Mouse (Mus musculus) midbrain, postnatal 0 days (tissue): ENCODE data around the gene Wwp2. TPM values are rescaled to one million over a fixed set of nuclear protein-coding genes. Genes with fewer than 3 reads are reported as not detected.

Source experiments
- ATAC-seq: fragments of 200-750 bp; cut with Nextera tagmentation; 2 replicates; pipeline ENCODE4 v1.8.0; 2017; ENCODE audit warnings: moderate number of reproducible peaks, mild to moderate bottlenecking, moderate TSS enrichment, moderate library complexity; ENCODE audit not compliant: low FRiP score
- DNase-seq: peaks from one replicate; pipeline ENCODE4 v3.0.0-alpha.2; 2015; ENCODE audit warnings: low spot score
- H3K27ac ChIP-seq: fragments of 300-500 bp; sonication (generic); 2 replicates; pipeline ENCODE4 v1.5.1; 2014; ENCODE audit warnings: low read depth, mild to moderate bottlenecking, low read length, mixed read lengths
- H3K27me3 ChIP-seq: fragments of 300-500 bp; sonication (generic); 2 replicates; pipeline ENCODE4 v1.6.1; 2014; ENCODE audit warnings: low read length, control low read depth, mixed read lengths; ENCODE audit not compliant: insufficient read depth
- H3K36me3 ChIP-seq: fragments of 300-500 bp; sonication (generic); 2 replicates; pipeline ENCODE4 v1.6.1; 2014; ENCODE audit warnings: low read length, control low read depth, mixed read lengths; ENCODE audit not compliant: insufficient read depth
- H3K4me1 ChIP-seq: fragments of 300-500 bp; sonication (generic); 2 replicates; pipeline ENCODE4 v1.6.1; 2014; ENCODE audit warnings: mild to moderate bottlenecking, control low read depth, antibody characterized with exemption, low read length, mixed read lengths; ENCODE audit not compliant: insufficient read depth
- H3K4me2 ChIP-seq: fragments of 300-500 bp; sonication (generic); 2 replicates; pipeline ENCODE4 v1.6.1; 2014; ENCODE audit warnings: low read depth, mild to moderate bottlenecking, low read length, mixed read lengths; ENCODE audit not compliant: poor library complexity, severe bottlenecking
- H3K4me3 ChIP-seq: fragments of 300-500 bp; sonication (generic); 2 replicates; pipeline ENCODE4 v1.5.1; 2014; ENCODE audit warnings: low read depth, mild to moderate bottlenecking, low read length, moderate library complexity
- H3K9ac ChIP-seq: fragments of 300-500 bp; sonication (generic); replicated peaks from 2 replicates; pipeline ENCODE4 v1.6.1; 2014; ENCODE audit warnings: mild to moderate bottlenecking, low read length, moderate library complexity, mixed read lengths; ENCODE audit not compliant: poor library complexity, severe bottlenecking
- H3K9me3 ChIP-seq: fragments of 300-500 bp; sonication (generic); 2 replicates; pipeline ENCODE4 v1.6.1; 2016; ENCODE audit warnings: low read length, control low read depth
- CTCF ChIP-seq: IDR thresholded peaks from 2 replicates; pipeline ENCODE4 v1.5.1; 2016; ENCODE audit warnings: antibody characterized with exemption, mild to moderate bottlenecking
- WGBS: fragments of 180-500 bp; shearing (Covaris S2); extraction: QIAGEN DNeasy Blood & Tissue Kit; methylation state at CpG from one replicate; pipeline ENCODE4 v1.1.7; 2014; 5-methylcytosine and 5-hydroxymethylcytosine counted together
- polyA plus RNA-seq: library from polyadenylated mRNA; unstranded; fragments of >200 nt; fragmentation: Nextera tagmentation; extraction: Ambion mirVana; gene quantifications from 2 replicates; pipeline ENCODE4 v1.2.1, GENCODE M21; 2015
- total RNA-seq: library from RNA; depleted of rRNA; stranded (reverse); fragments of >200 nt; gene quantifications from 2 replicates; pipeline ENCODE4 v1.2.3, GENCODE M21; 2014

The Wwp2 gene
- total and polyA plus RNA-seq, 2 experiments from 2014 or later: 36.2 to 44.2 TPM

DNA sequence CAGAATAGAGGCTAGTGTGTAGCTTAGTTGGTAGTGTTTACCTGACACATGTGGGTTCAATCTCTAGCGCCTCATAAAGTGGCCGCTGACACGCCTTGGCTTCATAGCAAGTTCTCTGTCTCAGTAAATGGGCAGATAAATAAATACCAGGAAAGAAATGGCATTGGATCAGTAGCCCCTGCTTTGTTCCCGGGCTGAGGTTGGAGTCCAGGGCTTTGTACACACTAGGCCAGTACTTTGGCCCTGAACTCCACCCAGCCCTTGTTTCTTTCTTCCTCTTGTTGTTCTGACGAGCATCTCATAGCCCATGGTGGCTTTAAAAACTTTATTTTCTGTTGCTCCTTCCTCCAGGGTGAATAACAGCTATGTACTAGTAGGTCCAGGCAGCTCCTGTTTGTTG lies 26.3 kb downstream of the Wwp2 start:
- no peak overlapping the region for H3K27ac ChIP-seq
- no peak for TF ChIP-seq CTCF
- ATAC-seq (no peak), DNase-seq (no peak)
- H3K9ac ChIP-seq: no peak overlapping the region
- H3K4me1 ChIP-seq: no peaks in the 10 kb centered on the region
- H3K27me3 ChIP-seq: no peaks in the 10 kb centered on the region
- H3K4me3 ChIP-seq: no peak overlapping the region
- H3K4me2 ChIP-seq: no peak overlapping the region
- H3K36me3 ChIP-seq: peaks cover 39% of the 10 kb centered on the region
- no peaks in the 10 kb centered on the region for H3K9me3 ChIP-seq
- 96% methylated on average over 5 of the region's 5 CpGs for WGBS

DNA sequence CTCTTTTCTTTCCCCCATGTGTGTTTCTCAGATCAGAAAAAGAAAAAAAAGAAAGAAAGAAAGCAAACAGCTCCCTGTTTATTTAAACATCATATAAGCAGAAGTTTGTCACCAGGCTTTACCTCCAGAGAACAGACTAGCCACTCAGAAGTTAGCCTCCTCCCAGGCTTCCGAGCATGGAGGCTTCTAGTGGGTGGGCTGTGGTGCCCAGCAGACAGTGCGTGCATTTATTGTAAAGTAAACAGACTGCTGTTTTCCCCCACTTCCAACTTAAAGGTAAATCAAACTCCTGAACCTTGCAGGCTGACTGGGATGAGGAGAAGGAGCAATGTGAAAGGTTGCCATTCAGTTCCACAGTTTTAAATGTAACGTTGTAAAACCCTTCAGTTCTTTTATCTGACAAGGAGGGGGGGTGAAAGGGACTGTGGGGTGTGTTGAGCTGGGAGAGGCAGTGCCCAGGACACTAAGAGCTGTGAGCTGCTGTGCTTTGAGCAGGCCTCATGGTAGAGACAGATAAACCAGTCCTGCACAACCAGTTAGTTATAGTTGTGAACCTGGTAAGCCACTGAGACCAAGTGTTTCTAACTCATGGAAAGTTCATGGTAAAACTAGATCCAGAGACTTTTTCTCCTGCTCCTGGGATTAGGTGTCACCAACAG lies 29.3 kb downstream of the Wwp2 start:
- WGBS: 70% methylated on average over 3 of the region's 3 CpGs
- Histone ChIP-seq H3K4me2 (no peak overlapping the region), H3K36me3 (peaks cover 33% of the 10 kb centered on the region), H3K27ac (no peak overlapping the region), H3K4me1 (no peaks in the 10 kb centered on the region), H3K4me3 (no peak overlapping the region), H3K9ac (no peak overlapping the region), H3K9me3 (no peaks in the 10 kb centered on the region), H3K27me3 (no peaks in the 10 kb centered on the region)
- TF ChIP-seq CTCF: no peak
- ATAC-seq: no peak
- DNase-seq: no peak

DNA sequence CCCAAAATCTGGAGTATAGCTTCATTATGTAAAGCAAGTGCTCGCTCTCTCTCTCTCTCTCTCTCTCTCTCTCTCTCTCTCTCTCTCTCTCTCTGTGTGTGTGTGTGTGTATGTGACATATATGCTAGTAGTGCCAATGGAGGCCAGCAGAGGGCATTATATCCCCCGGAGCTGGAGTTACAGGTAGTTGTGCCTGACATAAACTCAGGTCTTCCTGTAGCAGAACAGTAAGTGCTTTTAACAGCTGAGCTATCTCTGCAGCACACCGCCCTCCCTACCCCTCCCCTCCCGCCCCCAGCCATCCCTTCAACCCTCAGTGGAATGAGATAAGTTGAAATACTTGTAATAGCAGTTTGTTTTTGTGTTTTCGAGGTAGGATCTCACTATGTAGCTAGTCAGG lies 30.5 kb downstream of the Wwp2 start:
- Histone ChIP-seq H3K4me3 (no peak overlapping the region), H3K4me1 (no peaks in the 10 kb centered on the region), H3K4me2 (no peak overlapping the region), H3K27ac (no peak overlapping the region), H3K9me3 (no peaks in the 10 kb centered on the region), H3K27me3 (no peaks in the 10 kb centered on the region), H3K36me3 (peaks cover 26% of the 10 kb centered on the region), H3K9ac (no peak overlapping the region)
- DNase-seq: no peak
- peak; percentile 54 for TF ChIP-seq CTCF
- ATAC-seq: no peak
- WGBS: 89% methylated on average over 5 of the region's 5 CpGs

DNA sequence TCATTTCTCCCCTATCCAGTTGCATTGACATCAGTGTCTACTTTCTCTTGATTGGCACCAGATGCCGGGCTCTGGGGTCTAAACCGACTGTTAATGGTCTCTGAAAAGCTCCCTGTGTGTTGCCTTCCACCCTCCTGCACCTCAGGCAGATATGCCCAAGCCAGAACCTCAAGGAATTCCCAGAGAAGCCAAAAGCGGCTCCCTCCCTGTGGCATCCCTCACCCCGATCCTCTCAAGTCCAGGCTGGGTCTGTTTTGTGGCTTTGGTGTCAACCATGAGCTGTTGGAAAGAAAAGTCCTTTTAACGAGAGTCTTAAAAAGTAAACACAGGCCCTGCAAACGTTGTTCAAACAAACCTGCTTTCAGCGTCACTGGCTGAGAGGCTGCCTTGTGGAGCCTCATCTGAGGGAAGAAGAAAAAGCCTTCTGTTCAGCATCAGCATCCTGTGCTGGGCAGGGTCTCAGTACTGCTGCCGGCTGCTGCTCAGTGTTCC lies 32.7 kb downstream of the Wwp2 start:
- H3K9ac ChIP-seq: no peak overlapping the region
- WGBS: 69% methylated on average over 8 of the region's 8 CpGs
- DNase-seq (no peak), ATAC-seq (no peak)
- H3K36me3 ChIP-seq: peaks cover 24% of the 10 kb centered on the region
- TF ChIP-seq CTCF: no peak
- no peaks in the 10 kb centered on the region for H3K9me3 ChIP-seq
- H3K4me2 ChIP-seq: no peak overlapping the region
- H3K4me3 ChIP-seq: no peak overlapping the region
- no peaks in the 10 kb centered on the region for H3K27me3 ChIP-seq
- H3K27ac ChIP-seq: no peak overlapping the region
- H3K4me1 ChIP-seq: no peaks in the 10 kb centered on the region

DNA sequence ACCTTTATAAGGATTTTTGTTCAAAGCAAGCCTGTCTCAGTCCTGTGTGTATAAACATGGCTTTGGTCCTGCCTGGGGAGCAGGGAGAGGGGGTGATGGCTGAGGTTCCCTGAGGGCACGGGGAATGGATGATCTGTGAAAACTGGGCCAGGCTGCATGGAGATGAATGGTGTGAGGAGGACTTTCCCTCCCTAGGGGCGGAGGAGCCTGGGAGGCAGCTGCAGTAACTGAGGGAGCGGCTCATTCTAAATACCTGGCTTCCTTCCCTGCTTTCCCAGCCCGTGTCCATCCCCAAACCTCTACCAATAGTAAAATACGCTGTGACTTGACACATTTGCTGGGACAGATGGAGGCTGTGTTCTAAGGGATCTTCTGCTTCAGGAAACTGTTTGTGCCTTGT lies 34.1 kb downstream of the Wwp2 start:
- Histone ChIP-seq H3K27ac (no peak overlapping the region), H3K9ac (no peak overlapping the region), H3K4me1 (no peaks in the 10 kb centered on the region), H3K4me3 (no peak overlapping the region), H3K27me3 (no peaks in the 10 kb centered on the region), H3K36me3 (peaks cover 19% of the 10 kb centered on the region; the same call in 1 of the 2 replicates), H3K4me2 (no peak overlapping the region), H3K9me3 (no peaks in the 10 kb centered on the region)
- ATAC-seq (no peak), DNase-seq (no peak)
- 75% methylated on average over 5 of the region's 5 CpGs for WGBS
- TF ChIP-seq CTCF: no peak

DNA sequence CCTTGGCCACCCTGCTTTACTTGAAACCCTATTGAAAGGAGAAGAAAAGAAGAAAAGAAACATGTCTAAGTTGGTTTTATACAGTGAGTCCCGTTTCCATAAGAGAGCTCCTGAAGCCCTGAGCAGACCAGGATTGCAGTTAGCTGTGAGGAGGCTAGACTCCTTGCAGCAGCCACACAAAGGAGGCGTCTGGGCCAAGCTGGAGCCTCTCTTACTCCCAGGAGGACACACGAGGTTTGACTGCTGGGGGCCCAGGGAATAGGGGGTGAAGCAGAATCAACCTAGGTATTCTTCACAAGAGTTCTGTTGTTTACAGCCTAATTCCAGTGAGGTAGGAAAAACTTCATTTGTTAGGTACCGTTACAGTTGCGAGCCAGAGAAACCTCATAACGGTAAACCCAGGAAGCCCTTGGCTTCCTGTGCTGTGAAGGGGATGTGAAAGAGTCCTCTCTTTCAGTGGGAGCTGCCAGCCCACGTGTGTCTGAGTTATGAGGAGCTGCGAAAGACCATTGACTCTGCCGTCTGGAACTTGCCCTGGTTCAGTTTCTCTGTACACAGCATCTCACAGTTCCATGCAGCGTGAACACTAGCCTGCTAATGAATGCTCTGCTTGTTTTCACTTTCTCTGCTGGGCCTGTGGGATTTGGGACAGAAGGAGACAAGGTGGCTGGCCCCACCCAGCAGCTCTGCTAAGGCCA lies 36.4 kb downstream of the Wwp2 start:
- ATAC-seq (no peak), DNase-seq (peak; percentile 32)
- no peak for TF ChIP-seq CTCF
- Histone ChIP-seq H3K36me3 (peaks cover 12% of the 10 kb centered on the region; the same call in 1 of the 2 replicates), H3K27me3 (no peaks in the 10 kb centered on the region), H3K4me3 (no peak overlapping the region), H3K9ac (no peak overlapping the region), H3K9me3 (no peaks in the 10 kb centered on the region), H3K4me2 (no peak overlapping the region), H3K4me1 (no peaks in the 10 kb centered on the region), H3K27ac (no peak overlapping the region)
- WGBS: 72% methylated on average over 10 of the region's 10 CpGs
